Mouse (Mus musculus) lung, adult 2 months (tissue): ENCODE results near the gene Folr1.

Source experiments
- CTCF ChIP-seq: fragments of 200-500 bp; IDR thresholded peaks from 2 replicates; pipeline ENCODE4 v1.5.1; 2011; ENCODE audit warnings: mild to moderate bottlenecking, low read length, control low read depth; ENCODE audit not compliant: insufficient read depth
- POLR2A ChIP-seq: fragments of 200-500 bp; IDR thresholded peaks from 2 replicates; pipeline ENCODE4 v1.6.1; 2011; ENCODE audit warnings: low read depth, mild to moderate bottlenecking, control low read depth, low read length, borderline replicate concordance; ENCODE audit errors: extremely low read depth

- TF ChIP-seq CTCF, result no peak
- TF ChIP-seq POLR2A, result no peak
Observed at GRCm38 (mm10) chr7:101888460-101888859, 17.9 kb upstream of the Folr1 start.
